In genomic region chr19:23024821-23025220, GRCm38 (mm10) we compare ENCODE assay signal across 17 mouse cellular contexts.
"Had no signal": no experiment of that assay in that cellular context is flagged by ENCODE, and none has a peak within 500 bp of the region (broad histone marks: within the 10 kb centered on the region; RNA-seq: fewer than 3 reads in every experiment).

No protein-coding gene starts in this region.

- H3K27me3 ChIP-seq: limb, embryonic 13.5 days; liver, embryonic 15.5 days; megakaryocyte, embryonic 14.5 days had no signal

- H3K4me2 ChIP-seq: limb, embryonic 13.5 days; liver, embryonic 15.5 days; lung, embryonic 14.5 days had no signal

- H3K9me3 ChIP-seq: limb, embryonic 13.5 days; liver, embryonic 15.5 days; midbrain, embryonic 10.5 days had no signal

- H3K27ac ChIP-seq: kidney, postnatal 0 days; limb, embryonic 13.5 days; liver, embryonic 15.5 days; midbrain, embryonic 10.5 days had no signal

- H3K4me1 ChIP-seq: limb, embryonic 13.5 days; liver, embryonic 15.5 days; megakaryocyte, embryonic 14.5 days; midbrain, embryonic 10.5 days had no signal

- ATAC-seq: intestine, embryonic 16.5 days had no signal

- H3K4me3 ChIP-seq: limb, embryonic 13.5 days; liver, embryonic 15.5 days; megakaryocyte, embryonic 14.5 days; midbrain, embryonic 10.5 days had no signal

- DNase-seq: kidney, adult 2 months; kidney, postnatal 25 days; left cerebral cortex, postnatal 4 days; liver; lung, embryonic 14.5 days; lung, postnatal 10 days; lung, postnatal 36 days; midbrain, embryonic 14.5 days; thymus, adult 2 months; thymus, postnatal 14 days; thymus, postnatal 4 days had no signal

- H3K36me3 ChIP-seq: limb, embryonic 13.5 days; liver, embryonic 15.5 days; midbrain, embryonic 10.5 days had no signal

- H3K9ac ChIP-seq: limb, embryonic 13.5 days; liver, embryonic 15.5 days; lung, embryonic 14.5 days had no signal
